Mouse (Mus musculus) erythroblast, embryonic 14.5 days (primary cell): ENCODE results near the gene Gpr62.

Experiments
- GATA1 ChIP-seq: IDR thresholded peaks from 2 replicates; pipeline ENCODE4 v1.6.1; 2012; ENCODE audit warnings: low read length, inconsistent platforms, mixed read lengths
- TAL1 ChIP-seq: IDR thresholded peaks from 3 replicates; pipeline ENCODE4 v1.6.1; 2012; ENCODE audit warnings: low read length, inconsistent platforms, mixed read lengths

- TF ChIP-seq GATA1 (no peak), TAL1 (no peak)
Measured at GRCm38 (mm10) chr9:106442680-106443079, 23.1 kb downstream of the Gpr62 start.
